Mouse (Mus musculus): Measurements from ENCODE around the gene Gm13695. TPM values are rescaled to one million over a fixed set of nuclear protein-coding genes. Genes with fewer than 3 reads are reported as not detected.
A peak's percentile ranks its signal among the peaks of the same experiment; 100 is the strongest.
"Not testable (repeated sequence)": the region's sequence is repeated elsewhere in the genome, so short reads cannot be mapped to it uniquely, and the experiment has no call there.

Gm13695 gene
- 1 to 10 TPM in 1 of 2 experiments, not detected in 1; 1.4 TPM for total RNA-seq (2021)

DNA sequence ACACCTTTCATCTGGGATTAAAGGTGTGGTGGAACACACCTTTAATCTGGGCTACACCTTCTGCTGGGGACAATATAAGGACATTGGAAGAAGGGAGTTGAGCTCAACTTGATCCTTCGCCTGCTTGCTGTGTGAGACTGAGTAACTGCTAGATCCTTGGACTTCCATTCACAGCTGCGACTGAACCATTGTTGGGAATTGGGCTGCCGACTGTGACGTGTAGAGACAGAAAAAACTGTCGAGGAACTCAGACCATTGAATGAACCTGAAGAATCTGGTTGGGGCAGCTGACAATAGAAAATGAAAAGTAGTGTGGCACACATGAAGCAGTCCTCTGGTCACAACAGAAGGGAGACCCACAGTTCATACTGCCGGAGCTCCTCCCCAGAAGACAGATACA lies at the start of gene Gm13695:
Gene Gm13695 (plus strand): TSS at position 301 of the 400 bp plus-strand sequence.
- intact Hi-C loops (cut with DNase I); DNase-seq (ENCODE audit: low spot score in 2 of 2): not testable (repeated sequence)

DNA sequence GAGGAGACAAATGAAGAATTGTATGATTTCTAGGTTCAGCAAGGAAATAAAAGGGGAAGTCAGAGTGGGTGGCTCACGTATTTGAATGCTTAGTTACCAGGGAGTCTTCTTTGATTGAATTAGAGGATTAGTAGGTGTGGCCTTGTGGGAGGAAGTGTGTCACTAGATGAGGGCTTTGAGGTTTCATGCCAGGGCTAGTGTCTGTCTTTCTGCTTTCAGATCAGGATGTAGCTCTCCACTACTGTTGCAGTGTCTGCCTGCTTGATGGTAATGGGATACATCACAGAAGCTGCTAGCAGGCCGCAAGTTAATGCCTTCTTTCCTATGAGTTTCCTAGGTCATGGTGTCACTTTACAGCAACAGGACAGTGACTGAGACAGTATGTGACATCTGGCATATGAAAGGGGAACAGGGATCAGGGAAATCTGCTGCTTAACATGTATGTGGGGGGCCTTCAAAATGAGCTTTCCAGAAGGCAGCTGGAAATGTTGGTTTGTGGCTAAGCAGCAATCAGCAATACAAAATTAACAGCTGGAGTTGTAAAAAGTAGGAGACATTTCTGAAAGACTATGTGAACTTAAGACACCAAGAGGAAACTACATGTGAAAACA lies 37.5 kb upstream of the Gm13695 start:
- DNase-seq (ENCODE audit: low spot score in 2 of 2), result no peak
- intact Hi-C loops (cut with DNase I), result no loop called here

DNA sequence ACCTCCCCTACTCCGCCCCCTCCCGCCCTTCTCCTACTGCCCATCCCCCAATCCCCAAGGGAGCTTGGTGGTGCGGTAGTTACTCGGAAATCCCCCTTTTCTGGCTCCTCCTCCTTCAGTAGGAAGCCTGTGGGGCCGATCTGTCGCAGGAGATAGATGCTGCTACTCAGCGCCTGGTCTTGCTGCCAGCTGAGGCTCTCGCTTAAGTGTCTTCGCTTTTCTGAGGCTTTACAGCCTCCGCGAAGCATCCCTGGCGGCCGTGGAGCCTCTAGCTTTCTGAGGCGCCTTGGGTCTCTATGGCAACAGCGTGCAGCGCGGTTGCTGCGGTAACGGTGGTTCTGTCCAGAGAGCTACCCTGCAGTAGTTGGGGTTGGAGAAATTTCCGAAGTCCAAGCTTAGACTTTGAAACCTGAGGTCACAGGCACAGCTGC lies 26.2 kb upstream of the Gm13695 start, which contains the start of gene Zswim2:
Gene Zswim2 (minus strand): TSS at position 298 of the 431 bp plus-strand sequence.
- intact Hi-C loops (cut with DNase I), result no loop called here
- DNase-seq (ENCODE audit: low spot score in 2 of 2), result peak; percentile 93 to 96

DNA sequence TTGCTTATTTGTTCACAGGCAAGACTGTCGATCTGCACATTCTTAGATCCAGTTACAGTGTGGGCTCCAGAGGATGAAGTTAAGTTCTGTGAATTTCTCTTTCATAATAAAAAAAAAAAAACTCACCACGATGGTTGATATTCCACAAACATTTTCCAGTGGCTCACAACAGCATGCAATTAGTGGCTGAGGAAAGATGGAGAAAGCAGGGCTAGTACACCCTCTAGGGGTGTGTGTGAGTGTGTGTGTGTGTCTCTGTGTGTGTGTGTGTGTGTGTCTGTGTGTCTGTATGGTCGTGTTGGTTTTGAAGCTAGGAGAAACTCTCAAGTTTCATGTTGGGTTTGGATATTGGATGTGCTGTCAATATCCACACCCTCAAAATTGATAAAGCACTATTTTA lies 25.7 kb upstream of the Gm13695 start:
- no peak for DNase-seq (ENCODE audit: low spot score in 2 of 2)
- intact Hi-C loops (cut with DNase I), result no loop called here

DNA sequence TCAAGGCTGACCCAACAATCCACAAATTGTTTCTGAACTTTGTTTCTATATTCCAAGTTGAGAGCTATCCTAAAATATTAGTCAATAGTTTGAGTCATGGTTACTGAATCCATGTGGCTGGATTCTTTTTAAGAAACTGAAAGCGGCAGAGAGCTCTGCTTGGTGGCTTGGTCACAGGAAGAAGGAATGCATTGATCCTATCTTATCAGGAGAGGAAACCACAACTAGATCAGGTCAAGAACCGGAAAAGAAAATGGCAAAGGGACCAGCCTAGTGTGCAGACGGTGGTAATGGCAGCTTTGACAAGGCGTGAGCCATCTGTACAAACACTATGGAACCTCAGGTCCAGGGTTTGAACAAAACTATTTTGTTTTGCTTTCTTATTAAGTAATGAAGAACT lies 25.3 kb upstream of the Gm13695 start:
- DNase-seq (ENCODE audit: low spot score in 2 of 2), result no peak
- intact Hi-C loops (cut with DNase I), result no loop called here

DNA sequence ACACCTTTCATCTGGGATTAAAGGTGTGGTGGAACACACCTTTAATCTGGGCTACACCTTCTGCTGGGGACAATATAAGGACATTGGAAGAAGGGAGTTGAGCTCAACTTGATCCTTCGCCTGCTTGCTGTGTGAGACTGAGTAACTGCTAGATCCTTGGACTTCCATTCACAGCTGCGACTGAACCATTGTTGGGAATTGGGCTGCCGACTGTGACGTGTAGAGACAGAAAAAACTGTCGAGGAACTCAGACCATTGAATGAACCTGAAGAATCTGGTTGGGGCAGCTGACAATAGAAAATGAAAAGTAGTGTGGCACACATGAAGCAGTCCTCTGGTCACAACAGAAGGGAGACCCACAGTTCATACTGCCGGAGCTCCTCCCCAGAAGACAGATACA lies 11.7 kb upstream of the Gm13695 start, which contains the start of gene Gm13698:
Gene Gm13698 (plus strand): TSS at position 301 of the 400 bp plus-strand sequence.
- DNase-seq (ENCODE audit: low spot score in 2 of 2); intact Hi-C loops (cut with DNase I): not testable (repeated sequence)

DNA sequence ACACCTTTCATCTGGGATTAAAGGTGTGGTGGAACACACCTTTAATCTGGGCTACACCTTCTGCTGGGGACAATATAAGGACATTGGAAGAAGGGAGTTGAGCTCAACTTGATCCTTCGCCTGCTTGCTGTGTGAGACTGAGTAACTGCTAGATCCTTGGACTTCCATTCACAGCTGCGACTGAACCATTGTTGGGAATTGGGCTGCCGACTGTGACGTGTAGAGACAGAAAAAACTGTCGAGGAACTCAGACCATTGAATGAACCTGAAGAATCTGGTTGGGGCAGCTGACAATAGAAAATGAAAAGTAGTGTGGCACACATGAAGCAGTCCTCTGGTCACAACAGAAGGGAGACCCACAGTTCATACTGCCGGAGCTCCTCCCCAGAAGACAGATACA lies 5.9 kb upstream of the Gm13695 start, which contains the start of gene Gm13693:
Gene Gm13693 (plus strand): TSS at position 301 of the 400 bp plus-strand sequence.
- DNase-seq (ENCODE audit: low spot score in 2 of 2); intact Hi-C loops (cut with DNase I): not testable (repeated sequence)

DNA sequence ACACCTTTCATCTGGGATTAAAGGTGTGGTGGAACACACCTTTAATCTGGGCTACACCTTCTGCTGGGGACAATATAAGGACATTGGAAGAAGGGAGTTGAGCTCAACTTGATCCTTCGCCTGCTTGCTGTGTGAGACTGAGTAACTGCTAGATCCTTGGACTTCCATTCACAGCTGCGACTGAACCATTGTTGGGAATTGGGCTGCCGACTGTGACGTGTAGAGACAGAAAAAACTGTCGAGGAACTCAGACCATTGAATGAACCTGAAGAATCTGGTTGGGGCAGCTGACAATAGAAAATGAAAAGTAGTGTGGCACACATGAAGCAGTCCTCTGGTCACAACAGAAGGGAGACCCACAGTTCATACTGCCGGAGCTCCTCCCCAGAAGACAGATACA lies 5.7 kb downstream of the Gm13695 start, which contains the start of gene Gm13696:
Gene Gm13696 (plus strand): TSS at position 301 of the 400 bp plus-strand sequence.
- intact Hi-C loops (cut with DNase I); DNase-seq (ENCODE audit: low spot score in 2 of 2): not testable (repeated sequence)

DNA sequence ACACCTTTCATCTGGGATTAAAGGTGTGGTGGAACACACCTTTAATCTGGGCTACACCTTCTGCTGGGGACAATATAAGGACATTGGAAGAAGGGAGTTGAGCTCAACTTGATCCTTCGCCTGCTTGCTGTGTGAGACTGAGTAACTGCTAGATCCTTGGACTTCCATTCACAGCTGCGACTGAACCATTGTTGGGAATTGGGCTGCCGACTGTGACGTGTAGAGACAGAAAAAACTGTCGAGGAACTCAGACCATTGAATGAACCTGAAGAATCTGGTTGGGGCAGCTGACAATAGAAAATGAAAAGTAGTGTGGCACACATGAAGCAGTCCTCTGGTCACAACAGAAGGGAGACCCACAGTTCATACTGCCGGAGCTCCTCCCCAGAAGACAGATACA lies 11.5 kb downstream of the Gm13695 start, which contains the start of gene Gm13694:
Gene Gm13694 (plus strand): TSS at position 301 of the 400 bp plus-strand sequence.
- intact Hi-C loops (cut with DNase I); DNase-seq (ENCODE audit: low spot score in 2 of 2): not testable (repeated sequence)

DNA sequence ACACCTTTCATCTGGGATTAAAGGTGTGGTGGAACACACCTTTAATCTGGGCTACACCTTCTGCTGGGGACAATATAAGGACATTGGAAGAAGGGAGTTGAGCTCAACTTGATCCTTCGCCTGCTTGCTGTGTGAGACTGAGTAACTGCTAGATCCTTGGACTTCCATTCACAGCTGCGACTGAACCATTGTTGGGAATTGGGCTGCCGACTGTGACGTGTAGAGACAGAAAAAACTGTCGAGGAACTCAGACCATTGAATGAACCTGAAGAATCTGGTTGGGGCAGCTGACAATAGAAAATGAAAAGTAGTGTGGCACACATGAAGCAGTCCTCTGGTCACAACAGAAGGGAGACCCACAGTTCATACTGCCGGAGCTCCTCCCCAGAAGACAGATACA lies 17.3 kb downstream of the Gm13695 start, which contains the start of gene Gm13697:
Gene Gm13697 (plus strand): TSS at position 301 of the 400 bp plus-strand sequence.
- intact Hi-C loops (cut with DNase I); DNase-seq (ENCODE audit: low spot score in 2 of 2): not testable (repeated sequence)

DNA sequence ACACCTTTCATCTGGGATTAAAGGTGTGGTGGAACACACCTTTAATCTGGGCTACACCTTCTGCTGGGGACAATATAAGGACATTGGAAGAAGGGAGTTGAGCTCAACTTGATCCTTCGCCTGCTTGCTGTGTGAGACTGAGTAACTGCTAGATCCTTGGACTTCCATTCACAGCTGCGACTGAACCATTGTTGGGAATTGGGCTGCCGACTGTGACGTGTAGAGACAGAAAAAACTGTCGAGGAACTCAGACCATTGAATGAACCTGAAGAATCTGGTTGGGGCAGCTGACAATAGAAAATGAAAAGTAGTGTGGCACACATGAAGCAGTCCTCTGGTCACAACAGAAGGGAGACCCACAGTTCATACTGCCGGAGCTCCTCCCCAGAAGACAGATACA lies 23.1 kb downstream of the Gm13695 start, which contains the start of gene Gm13691:
Gene Gm13691 (plus strand): TSS at position 301 of the 400 bp plus-strand sequence.
- intact Hi-C loops (cut with DNase I); DNase-seq (ENCODE audit: low spot score in 2 of 2): not testable (repeated sequence)

DNA sequence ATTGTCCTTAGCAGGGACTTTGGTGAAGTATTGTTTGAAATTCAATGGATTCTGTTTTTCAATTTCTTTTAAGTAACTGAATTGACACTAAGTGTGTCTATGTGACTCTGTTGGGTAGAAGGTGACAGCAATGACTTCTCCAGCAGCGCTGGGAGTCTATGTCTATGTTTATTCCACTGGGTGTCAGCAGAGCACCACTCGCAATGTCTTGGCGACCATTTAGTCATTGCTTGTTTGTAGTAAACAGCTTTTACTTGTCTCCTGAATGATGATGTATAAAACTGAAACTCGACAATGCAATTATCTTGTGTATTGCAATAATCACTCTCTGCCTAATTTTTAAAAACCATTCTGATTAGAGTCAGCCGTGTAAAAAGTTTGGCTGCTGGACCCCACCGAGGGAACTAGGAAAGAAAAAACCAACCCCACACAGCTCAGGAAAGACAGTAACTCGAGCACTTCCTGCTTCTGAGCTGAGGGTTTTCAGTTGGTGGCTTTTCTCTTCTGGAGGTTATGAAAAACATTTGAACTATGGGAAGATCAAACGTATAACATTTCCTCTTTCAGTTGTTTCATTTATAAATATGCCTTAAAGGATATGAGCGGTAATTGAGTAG lies 26.6 kb downstream of the Gm13695 start:
- intact Hi-C loops (cut with DNase I); DNase-seq (ENCODE audit: low spot score in 2 of 2): not testable (repeated sequence)

DNA sequence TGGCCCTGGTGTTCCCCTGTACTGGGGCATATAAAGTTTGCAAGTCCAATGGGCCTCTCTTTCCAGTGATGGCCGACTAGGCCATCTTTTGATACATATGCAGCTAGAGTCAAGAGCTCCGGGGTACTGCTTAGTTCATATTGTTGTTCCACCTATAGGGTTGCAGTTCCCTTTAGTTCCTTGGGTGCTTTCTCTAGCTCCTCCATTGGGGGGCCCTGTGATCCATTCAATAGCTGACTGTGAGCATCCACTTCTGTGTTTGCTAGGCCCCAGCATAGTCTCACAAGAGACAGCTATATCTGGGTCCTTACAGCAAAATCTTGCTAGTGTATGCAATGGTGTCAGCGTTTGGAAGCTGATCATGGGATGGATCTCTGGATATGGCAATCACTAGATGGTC lies 27.4 kb downstream of the Gm13695 start:
- intact Hi-C loops (cut with DNase I); DNase-seq (ENCODE audit: low spot score in 2 of 2): not testable (repeated sequence)

DNA sequence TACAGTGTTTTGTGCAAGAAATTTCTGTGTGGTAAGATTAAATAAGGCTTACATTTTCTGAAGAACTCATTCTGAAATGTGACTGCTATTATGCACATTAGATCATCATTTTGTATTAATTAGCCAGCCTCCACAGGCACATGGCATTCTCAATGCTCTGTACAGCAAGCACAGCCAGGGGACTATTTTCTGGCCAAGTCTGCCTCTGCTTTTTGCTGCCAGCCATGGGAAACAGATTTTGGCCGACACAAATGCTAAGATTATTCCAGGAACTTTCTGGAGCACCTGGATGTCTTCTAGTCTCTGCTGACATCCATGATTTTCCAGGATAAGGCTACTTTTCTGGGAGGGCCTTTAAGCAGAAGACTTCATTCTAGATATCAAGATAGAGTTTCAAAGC lies 41.8 kb downstream of the Gm13695 start:
- intact Hi-C loops (cut with DNase I), result no loop called here
- DNase-seq (ENCODE audit: low spot score in 2 of 2), result peak in 1 of 2 experiments; percentile 7

DNA sequence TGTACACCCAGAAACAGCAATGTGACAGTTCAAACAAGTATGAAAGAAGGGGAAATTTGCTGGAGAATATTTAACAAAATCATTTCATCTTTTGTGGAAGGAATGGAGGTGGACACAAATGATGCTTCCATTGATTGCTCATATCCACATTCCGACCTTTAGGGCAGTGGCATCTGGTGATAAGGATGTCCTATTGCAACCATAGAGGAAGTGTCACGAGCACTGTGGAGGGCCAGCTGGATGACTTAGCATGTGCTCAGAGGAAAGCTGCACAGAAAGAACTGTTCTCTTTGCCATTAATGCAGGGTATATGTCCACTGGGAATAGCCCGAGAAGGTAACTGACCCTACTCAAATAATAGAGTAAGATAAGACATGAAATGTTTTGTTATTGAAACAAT lies 42.7 kb downstream of the Gm13695 start:
- intact Hi-C loops (cut with DNase I), result no loop called here
- DNase-seq (ENCODE audit: low spot score in 2 of 2), result no peak

DNA sequence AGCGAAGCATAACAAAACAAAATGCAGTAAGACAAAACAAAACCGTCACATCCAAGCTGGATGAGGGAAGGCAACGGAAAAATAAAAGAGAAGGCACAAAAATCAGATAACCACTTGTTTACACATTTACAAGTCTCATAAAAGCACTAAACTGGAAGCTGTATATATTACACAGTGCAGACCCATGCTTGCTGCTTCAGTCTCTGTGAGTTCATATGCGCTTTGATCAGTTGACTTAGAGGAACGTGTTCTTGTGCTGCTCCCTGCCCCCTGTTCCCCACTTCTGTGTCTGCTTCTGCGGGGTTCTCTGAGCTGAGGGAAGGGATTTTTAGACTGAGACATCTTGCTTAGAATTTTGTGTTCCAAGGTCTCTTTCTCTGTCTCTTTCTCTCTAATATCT lies 47.5 kb downstream of the Gm13695 start:
- DNase-seq (ENCODE audit: low spot score in 2 of 2), result no peak
- intact Hi-C loops (cut with DNase I), result no loop called here

DNA sequence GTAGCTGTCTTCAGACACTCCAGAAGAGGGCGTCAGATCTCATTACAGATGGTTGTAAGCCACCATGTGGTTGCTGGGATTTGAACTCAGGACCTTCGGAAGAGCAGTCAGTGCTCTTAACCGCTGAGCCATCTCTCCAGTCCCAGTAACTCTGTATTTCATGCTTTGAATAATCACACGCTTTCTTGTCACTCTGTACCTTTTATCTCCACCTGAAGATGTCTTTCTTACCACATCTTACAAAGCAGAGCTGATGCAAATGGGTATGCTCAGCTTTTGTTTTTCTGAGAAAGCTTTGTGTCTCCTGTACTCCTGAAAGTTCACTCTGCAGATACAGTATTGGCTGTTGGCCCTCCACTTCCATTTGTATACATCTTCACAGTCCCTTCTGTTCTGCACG lies 49.2 kb downstream of the Gm13695 start:
- DNase-seq (ENCODE audit: low spot score in 2 of 2); intact Hi-C loops (cut with DNase I): not testable (repeated sequence)

DNA sequence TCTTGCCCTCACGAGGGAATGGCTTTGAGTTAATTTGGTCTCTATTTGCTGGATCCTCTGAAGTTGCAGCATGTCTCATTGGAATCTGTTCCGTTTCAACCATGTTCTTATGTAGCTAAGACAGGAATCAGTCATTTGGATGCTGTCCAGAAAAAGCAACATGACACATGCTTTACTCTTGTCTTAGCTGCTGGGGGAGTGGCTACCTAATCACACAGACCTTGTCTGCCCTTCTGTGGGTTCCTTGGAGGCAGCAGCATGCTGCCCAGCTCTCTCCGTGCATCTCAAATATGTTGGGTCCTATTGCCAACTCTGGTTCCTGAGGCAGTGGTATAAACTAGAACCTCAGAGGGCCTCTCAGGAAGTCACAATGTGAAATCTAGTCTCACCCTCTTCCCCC lies 51.2 kb downstream of the Gm13695 start:
- no peak for DNase-seq (ENCODE audit: low spot score in 2 of 2)
- intact Hi-C loops (cut with DNase I), result no loop called here
